Mouse (Mus musculus) testis, adult 2 months (tissue): ENCODE results near the gene Epb41l3. TPM values are rescaled to one million over a fixed set of nuclear protein-coding genes. Genes with fewer than 3 reads are reported as not detected.
A peak's percentile ranks its signal among the peaks of the same experiment; 100 is the strongest.

Source experiments
- H3K27ac ChIP-seq: fragments of 200-500 bp; 2 replicates; pipeline ENCODE4 v1.5.1; 2012; ENCODE audit warnings: low read depth, low read length; ENCODE audit not compliant: control insufficient read depth, insufficient read depth
- H3K27me3 ChIP-seq: fragments of 200-500 bp; 2 replicates; pipeline ENCODE4 v1.6.1; 2012; ENCODE audit warnings: mild to moderate bottlenecking, low read length, moderate library complexity; ENCODE audit not compliant: control insufficient read depth, insufficient read depth
- H3K36me3 ChIP-seq: fragments of 200-500 bp; 2 replicates; pipeline ENCODE4 v1.6.1; 2012; ENCODE audit warnings: mild to moderate bottlenecking, low read length; ENCODE audit not compliant: control insufficient read depth, insufficient read depth
- H3K4me1 ChIP-seq: fragments of 200-500 bp; 2 replicates; pipeline ENCODE4 v1.6.1; 2012; ENCODE audit warnings: low read length; ENCODE audit not compliant: control insufficient read depth, insufficient read depth
- H3K4me3 ChIP-seq: fragments of 200-500 bp; 2 replicates; pipeline ENCODE4 v1.5.1; 2012; ENCODE audit warnings: low read depth, mild to moderate bottlenecking, low read length, moderate library complexity, mixed read lengths; ENCODE audit not compliant: control insufficient read depth
- CTCF ChIP-seq: fragments of 200-500 bp; IDR thresholded peaks from 2 replicates; pipeline ENCODE4 v1.5.1; 2012; ENCODE audit warnings: low read depth, mild to moderate bottlenecking, inconsistent platforms, low read length, moderate library complexity; ENCODE audit not compliant: control insufficient read depth, insufficient read depth, insufficient replicate concordance
- POLR2A ChIP-seq: fragments of 200-500 bp; IDR thresholded peaks from 2 replicates; pipeline ENCODE4 v1.6.1; 2012; ENCODE audit warnings: low read depth, mild to moderate bottlenecking, inconsistent platforms, low read length, moderate library complexity; ENCODE audit not compliant: control insufficient read depth
- polyA plus RNA-seq: library from polyadenylated mRNA; depleted of rRNA; stranded (reverse); fragments of >200 nt; gene quantifications from 2 replicates; pipeline ENCODE4 v1.2.3, GENCODE M21; 2012

The Epb41l3 gene
- polyA plus RNA-seq, 1 experiment = 46.7 TPM

- H3K36me3 ChIP-seq = no peaks in the 10 kb centered on the region
- TF ChIP-seq CTCF = no peak
- no peak overlapping the region for H3K4me3 ChIP-seq
- no peak overlapping the region for H3K27ac ChIP-seq
- no peaks in the 10 kb centered on the region for H3K4me1 ChIP-seq
- no peaks in the 10 kb centered on the region for H3K27me3 ChIP-seq
Measured at GRCm38 (mm10) chr17:69061883-69062745, 13.4 kb upstream of the Epb41l3 start.

GRCm38 (mm10) chr17:69067937-69068739 lies 7.3 kb upstream of the Epb41l3 start:
- Histone ChIP-seq H3K27me3 (no peaks in the 10 kb centered on the region), H3K4me3 (no peak overlapping the region), H3K4me1 (no peaks in the 10 kb centered on the region), H3K27ac (no peak overlapping the region), H3K36me3 (no peaks in the 10 kb centered on the region)
- TF ChIP-seq CTCF (no peak), POLR2A (no peak)

DNA sequence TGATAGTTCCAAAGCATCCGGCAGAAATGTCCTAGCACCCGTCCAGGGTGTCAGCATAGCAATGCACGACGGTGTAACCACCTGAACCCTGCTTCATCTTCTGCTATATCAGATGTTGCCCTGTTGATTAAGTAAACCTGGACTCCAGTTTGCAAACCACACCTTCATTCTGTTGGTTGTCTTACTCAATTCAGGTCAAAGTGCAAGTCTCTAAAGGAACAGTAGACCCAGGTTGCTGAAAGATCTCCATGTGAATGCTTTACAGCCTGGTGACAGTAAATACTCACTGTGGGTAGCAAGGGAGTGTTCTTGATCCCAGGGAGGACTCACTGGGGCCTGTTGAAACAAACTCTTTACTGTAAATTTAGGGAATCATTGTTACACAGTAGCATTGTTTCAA lies 1.4 kb upstream of the Epb41l3 start:
- Histone ChIP-seq H3K4me3 (no peak overlapping the region), H3K27ac (no peak overlapping the region), H3K36me3 (no peaks in the 10 kb centered on the region), H3K27me3 (no peaks in the 10 kb centered on the region), H3K4me1 (peaks cover 12% of the 10 kb centered on the region)
- TF ChIP-seq POLR2A (no peak), CTCF (no peak)

DNA sequence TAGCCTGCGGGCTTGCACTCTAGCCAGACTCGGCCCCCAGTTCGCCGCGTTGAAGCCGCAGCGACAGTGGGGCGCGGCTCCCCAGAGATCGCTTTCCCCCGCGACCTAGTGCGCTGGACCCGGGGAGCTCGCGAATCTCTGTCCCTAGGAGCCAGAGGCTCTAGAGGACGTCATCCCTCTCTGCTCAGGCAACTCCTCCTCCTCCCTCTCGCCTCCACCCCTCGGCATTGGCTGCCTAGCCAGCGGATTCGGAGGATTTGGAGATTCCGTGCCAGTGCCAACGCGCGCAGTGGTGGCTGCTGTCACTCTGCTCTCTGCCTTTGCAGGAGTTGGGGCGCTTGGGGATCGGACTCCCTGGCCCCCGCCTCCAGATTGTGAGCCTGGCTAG lies 749 bp downstream of the Epb41l3 start:
- H3K36me3 ChIP-seq = no peaks in the 10 kb centered on the region
- H3K27ac ChIP-seq = peak overlapping the region; percentile 57
- TF ChIP-seq POLR2A (peak; percentile 50; the same call in 1 of the 2 replicates), CTCF (no peak)
- peak overlapping the region; percentile 66 for H3K4me3 ChIP-seq
- peaks cover 12% of the 10 kb centered on the region for H3K4me1 ChIP-seq
- H3K27me3 ChIP-seq = no peaks in the 10 kb centered on the region

GRCm38 (mm10) chr17:69076747-69077543 lies 1.5 kb downstream of the Epb41l3 start:
- no peak for TF ChIP-seq CTCF
- TF ChIP-seq POLR2A = no peak
- no peaks in the 10 kb centered on the region for H3K27me3 ChIP-seq

DNA sequence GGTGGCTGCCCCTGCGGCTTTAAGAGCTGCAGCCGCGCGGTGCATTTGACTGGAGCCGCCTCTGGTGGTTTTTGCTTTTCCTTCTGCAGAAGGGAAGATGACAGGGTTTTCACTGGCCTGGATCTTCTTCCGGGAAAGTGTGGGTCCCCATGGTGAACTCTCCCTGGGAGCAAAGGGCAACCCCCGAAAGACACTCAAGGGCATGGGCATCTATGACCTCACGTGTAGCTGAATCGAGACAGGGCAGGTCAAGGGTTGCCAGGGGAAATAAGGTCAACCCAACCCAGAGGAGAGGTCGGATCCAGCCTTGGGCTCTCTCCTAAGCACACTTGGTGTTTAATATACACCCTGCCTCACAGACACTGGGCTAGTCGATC lies 2.0 kb downstream of the Epb41l3 start:
- Histone ChIP-seq H3K4me1 (peaks cover 12% of the 10 kb centered on the region), H3K36me3 (no peaks in the 10 kb centered on the region), H3K27me3 (no peaks in the 10 kb centered on the region), H3K4me3 (peak overlapping the region; percentile 66; the same call in 1 of the 2 replicates), H3K27ac (no peak overlapping the region)
- TF ChIP-seq CTCF (no peak), POLR2A (no peak)

More at GRCm38 (mm10) chr17:69076747-69077543, 1.5 kb downstream of the Epb41l3 start:
- peaks cover 12% of the 10 kb centered on the region for H3K4me1 ChIP-seq
- peak overlapping the region; percentile 66 for H3K4me3 ChIP-seq
- H3K36me3 ChIP-seq = no peaks in the 10 kb centered on the region
- H3K27ac ChIP-seq = peak overlapping the region; percentile 54; the same call in 1 of the 2 replicates

- H3K27ac ChIP-seq = no peak overlapping the region
- TF ChIP-seq CTCF (no peak), POLR2A (no peak)
- no peak overlapping the region for H3K4me3 ChIP-seq
- H3K27me3 ChIP-seq = no peaks in the 10 kb centered on the region
- H3K36me3 ChIP-seq = no peaks in the 10 kb centered on the region
- H3K4me1 ChIP-seq = peaks cover under 1% of the 10 kb centered on the region; the same call in 1 of the 2 replicates
Measured at GRCm38 (mm10) chr17:69082316-69082715, 6.8 kb downstream of the Epb41l3 start.
